Mouse (Mus musculus): ENCODE data around the gene Slc38a4.

Slc38a4 gene

DNA sequence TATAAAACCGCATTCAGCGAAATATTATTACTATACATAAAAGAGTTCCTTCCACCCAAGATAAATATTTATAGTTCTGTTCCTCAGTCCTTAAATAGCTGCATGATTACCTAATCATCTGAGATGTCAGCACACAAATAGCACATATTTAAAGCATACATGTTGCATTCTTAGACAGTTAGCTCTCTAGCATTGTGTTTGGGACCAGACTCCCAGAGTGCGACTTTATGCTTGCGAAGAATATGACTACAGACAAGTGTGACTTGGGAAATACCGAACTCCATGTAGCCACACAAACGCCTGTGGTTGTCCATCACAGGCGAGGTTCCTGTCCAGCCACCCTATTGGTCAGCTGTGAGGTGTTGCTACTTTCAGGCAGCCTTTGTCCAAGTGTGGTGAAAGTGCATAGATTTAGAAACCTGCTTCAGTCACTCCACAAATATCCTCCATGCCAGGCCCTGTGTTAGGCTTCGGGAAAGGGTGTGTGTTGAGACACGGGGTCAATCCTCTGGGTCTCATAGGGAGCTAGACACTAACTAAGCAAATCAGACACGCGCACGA lies 40.6 kb downstream of the Slc38a4 start:
- DNase-seq (ENCODE audit: low spot score), result no peak

DNA sequence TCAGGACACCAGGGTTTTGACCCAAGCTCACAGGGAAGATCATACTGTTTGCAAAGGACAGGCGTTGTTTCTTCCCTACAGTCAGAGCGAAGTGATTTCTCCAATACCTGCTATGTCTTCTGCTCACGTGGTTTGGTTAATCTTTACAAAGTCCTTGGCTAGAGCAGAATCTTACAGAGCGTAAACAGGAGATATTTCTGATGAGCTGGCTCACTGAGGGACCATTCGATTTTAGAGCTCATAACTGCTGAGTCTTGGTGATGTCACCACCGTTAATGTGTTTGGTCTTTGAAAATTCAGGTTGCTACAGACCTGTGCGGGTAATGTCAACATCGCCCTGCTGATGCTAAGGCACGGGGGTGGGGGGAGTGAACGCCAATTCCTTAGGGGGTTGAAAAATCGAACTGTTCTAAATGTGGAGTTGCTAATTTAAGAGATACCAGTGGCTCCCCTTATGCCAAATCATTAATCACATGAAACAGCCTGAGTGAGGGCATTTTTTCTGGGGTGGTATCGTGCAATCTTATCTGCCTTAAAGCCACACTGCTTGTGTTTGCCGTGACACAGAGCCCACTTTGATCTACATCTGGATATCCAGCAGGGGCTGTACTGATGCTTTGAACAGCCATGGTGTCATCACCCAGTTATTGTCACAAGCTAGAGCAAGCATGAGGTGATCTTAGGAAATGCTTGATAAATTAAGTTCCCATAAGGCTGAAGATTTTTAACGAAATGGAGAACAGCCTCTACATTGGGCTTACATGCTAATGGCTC lies 44.0 kb downstream of the Slc38a4 start:
- no peak for DNase-seq (ENCODE audit: low spot score)

DNA sequence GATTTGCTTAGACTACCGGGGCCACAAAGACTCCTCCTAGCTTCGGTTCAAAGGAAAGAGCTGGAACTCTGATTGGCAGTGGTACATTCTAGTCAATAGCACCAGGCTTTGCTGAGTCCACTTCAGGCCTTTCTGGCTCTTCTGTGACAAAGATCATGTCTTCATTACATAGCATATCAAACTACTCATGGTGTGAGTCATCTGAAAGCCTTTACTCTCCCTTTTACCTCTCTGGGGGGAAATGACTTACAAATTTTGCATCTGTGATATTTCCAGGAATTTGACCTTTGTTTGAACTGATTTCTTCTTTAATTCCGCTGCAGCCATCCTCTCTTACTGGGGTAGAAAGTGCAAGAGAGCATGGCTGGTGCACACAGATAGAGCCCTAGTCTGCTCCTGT lies 46.5 kb downstream of the Slc38a4 start:
- DNase-seq (ENCODE audit: low spot score), result no peak

DNA sequence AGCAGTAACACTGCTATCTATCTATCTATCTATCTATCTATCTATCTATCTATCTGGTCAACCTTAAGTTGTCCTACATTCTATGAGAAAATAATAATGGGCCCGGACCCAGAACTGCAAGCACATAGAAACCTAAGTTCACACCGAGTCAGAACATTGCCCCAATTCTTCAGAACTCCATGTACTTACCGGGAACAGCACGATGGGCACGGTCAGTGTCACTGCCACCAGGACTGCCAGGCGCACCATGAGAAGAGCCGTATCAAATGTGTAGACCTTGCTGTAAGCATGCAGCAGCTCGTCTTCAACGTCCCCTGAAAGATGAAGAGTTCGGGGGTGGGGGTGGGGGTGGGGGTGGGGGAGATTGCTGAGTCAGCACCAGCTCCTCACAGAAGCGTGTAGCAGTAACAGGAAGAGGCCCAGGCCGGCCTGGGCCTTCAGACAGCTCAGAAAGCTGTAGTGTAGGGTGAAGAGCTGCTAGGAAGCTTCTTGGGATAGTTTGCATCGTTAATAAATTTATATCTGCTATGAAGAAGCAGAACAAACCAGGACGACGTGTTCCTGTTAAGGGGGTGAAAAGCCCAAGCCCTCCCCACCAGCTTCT lies 50.0 kb downstream of the Slc38a4 start:
- no peak for DNase-seq (ENCODE audit: low spot score)

DNA sequence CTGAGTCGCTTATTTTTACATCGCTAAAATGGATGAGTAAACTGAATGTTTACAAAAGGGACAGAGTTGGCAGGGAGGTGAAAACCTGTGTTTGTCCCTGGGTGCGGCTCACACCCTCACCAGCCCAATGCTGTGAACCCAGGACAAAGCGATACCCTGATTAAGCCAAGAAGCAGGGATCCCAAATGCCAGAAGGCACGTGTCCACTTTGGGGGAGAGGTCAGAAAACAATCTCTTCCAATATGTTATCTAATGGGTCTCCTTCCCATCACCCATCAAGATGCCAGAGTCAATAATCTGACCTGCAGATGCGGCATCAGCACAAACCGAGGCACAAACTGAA lies 51.3 kb downstream of the Slc38a4 start:
- no peak for DNase-seq (ENCODE audit: low spot score)

DNA sequence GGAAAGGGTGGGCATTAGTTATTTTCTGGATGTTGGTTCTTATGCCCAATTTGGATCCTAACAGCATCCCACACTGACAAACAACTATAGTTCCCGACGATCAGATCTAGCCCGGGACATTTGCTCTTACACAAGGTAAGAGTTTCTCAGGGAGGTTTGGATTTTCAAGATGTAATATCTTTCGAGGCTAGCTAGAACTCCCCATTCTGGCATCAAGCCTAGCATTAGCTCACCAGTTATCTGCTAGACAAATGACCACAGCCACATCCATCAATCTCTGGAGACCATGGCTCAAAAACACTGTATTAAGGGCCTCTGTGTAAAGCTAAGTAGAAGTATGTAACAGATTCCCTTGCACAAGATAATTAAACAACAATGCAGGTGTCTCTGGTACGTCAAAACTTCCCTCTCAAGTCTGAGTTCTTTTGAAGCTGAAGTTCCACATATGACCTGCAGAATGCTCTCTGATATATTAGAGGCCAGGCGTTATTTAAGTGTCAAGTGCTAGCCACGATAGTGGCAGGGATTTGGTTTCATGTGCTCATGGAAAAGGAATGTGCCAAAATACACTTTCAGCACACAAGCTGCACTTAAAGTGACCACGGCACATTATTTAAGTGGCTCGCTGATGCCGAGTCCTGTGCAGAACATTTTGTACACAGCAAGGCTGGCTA lies 51.8 kb downstream of the Slc38a4 start:
- DNase-seq (ENCODE audit: low spot score), result peak; percentile 22

DNA sequence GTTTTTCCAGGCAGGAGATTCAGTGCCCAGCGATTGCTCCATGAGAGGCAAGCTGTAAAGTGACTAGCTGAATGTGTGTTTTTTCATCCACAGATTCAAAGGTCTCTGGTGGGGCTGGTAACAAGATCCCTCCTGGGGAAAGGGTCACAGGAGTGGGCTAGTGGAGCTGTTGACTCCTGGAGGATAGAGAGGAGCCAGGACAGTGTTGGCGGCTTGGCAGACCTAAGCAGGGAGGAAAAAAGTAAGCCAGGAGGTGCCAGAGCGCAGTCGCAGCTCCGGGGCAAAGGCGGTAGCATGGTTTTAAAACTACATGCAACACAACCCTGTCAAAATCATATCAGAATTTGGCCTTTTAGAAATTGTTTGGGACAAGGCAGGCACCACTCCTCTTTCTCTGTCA lies 52.6 kb downstream of the Slc38a4 start:
- DNase-seq (ENCODE audit: low spot score), result no peak

DNA sequence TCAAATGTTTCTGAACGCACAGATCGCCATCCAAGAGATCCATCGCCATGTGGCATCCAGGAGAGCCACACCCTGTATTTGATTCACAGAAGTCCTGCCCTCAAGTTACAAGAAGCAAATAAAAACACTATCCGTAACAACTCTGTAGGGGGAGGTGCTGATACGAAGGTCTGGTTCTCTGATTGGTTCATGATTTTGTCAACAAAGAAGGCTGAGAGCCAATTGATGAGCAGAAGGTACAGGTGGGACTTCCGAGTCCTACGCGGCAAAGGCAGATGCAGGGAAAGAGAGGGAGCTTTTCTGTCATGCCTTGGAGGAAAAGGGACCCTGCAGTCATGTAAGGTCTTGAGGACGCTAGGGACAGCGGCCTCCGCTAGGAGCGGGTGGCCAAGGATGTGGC lies 53.0 kb downstream of the Slc38a4 start:
- DNase-seq (ENCODE audit: low spot score), result peak; percentile 44

DNA sequence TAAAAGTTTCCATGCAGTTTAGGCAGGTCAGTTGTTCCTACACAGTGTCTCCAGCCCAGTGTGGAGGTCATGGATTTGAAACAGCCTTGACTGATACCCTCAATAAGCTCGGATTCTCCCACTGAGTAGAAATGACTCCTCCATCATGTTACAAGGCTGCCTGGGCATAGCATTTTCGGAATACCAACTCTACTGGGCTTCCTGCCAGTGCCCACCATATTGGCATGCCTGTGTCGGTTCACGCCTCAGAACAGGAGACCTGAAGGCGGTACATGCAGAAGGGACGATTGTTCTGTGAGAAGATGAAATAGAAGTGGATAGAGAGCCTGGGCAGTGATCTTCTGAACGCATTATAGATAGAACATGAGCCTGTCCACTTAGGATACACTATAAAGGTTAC lies 53.9 kb downstream of the Slc38a4 start:
- DNase-seq (ENCODE audit: low spot score), result no peak

DNA sequence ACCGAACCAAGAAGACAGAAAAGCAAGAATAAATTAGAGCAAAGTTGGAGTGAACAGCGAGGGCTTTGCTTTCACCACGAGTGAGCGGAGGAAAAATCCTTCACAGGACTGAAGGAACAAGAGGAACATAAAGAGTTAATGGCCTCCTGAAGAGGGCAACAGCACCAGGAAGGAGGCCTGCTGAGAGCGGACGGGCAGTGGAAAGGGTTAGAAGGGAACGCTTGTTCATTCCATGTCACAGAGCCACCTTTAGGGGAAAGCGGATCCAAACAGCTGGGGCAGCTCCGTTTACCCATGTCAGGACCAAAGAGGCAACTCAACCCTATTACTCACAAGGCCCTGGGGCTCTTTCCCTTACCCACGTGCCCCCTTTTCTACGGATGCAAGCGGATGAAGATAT lies 54.3 kb downstream of the Slc38a4 start:
- no peak for DNase-seq (ENCODE audit: low spot score)

DNA sequence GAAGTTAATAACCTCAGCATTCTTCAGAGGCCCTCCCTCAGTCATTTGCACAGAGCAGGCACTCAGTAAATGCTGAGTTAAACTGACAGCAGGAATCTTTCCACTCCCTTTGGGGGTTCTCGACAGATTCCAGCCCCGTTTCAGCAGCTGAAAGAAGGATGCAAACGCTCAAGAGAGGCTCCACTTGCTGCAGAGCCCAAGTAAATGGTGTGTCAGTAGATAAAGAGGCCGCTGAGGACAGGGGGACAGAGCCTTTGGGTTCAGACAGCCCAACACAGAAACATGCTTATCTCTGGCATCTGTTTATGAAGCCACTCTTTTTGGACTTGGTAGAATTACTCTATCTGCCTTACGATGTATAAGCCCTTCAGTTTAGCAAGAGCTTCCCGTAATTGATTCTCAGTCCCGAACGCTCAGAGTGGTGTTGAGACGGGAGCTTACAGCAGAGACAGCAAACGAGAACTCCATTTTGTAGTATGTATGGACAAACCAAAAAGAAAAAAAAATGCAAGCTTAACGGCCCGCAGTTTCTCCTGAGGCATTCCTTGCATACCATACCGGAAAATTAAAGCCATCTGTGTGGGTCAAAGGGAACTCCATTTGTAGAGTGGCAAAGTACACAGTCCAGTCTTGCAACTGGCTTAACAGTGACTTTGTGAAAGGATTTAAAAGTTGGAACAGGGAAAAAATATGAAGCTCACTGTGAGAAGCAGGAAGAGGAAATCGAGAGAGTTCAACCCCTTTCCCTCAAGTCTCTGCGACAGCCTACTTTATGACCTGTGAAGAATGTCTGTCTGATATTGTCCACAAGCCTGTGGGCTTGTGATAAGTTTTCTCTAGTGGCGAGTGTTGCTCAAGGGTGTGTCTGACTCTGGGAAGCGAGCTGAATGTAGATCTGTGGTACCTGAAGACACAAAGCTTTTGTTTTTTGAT lies 55.2 kb downstream of the Slc38a4 start:
- DNase-seq (ENCODE audit: low spot score), result no peak

DNA sequence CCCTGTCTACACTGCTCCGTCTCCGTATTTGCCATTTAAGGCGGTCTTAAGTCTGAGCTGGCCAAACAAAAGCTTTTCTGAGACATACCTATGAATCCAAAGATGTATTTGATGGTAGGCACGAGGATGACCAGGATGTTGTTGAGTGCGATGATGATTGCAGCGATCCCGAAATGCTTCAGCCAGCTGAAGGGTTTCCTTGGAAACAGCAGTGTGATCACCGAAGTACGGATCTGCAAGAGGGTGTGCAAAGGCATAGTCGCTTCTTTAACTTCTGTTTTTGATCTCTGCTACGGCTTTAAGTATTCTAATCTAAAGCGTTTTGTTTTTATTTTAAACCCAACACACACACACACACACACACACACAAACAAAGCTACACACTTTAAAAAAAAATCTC lies 56.4 kb downstream of the Slc38a4 start:
- DNase-seq (ENCODE audit: low spot score), result no peak

DNA sequence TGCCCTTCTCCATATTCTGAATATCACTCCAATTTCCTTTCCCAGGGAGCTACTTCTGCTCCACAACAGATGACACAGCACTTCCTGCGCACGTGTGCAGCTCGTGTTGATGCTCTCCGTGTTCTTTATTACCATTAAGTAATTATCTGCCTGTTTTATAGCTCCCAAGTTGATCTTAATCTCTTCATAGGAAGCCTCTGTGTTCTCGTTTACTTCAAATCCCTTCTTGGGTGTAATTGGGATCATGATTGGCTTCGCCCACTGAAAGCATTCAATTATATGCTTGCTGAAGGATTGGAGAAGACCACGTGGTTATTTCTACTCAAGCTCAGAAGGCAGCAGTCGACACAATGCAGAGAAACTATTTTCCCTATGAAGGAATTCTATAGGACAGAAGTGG lies 70.1 kb downstream of the Slc38a4 start:
- no peak for DNase-seq (ENCODE audit: low spot score)

DNA sequence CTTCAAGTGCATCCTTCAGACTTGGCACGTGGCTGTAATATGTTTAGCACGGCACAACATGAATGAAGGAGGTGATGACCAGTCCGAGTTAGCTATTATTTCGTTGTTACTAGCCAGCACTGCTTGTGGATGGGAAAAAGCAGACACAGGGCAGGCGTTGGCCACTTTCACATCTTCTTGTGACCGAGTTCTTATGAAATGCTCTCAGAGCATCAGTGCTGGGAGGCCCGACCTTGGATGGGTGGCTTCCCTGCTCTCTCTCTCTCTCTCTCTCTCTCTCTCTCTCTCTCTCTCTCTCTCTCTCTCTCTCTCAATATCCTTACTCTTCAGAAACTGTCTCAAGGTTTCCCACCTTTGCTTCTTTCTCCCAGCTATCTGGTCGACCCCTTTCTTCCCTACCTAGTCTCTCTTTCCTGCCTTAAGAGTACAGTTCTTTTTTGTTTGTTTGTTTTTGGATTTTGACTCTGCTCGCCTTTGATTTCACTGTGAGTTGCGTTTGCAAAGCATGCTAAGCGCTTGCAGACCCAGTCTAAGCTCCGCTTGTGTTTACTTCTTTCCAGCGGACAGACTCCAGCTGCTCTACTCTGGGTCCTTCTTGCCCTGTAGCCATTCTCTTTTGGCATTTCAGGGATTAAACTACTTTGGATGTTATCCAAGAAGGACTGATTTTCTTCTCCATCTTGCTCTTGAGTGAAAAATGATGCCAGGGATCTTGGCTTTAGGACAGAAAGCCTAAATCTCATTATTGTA lies 72.0 kb downstream of the Slc38a4 start:
- no peak for DNase-seq (ENCODE audit: low spot score)

DNA sequence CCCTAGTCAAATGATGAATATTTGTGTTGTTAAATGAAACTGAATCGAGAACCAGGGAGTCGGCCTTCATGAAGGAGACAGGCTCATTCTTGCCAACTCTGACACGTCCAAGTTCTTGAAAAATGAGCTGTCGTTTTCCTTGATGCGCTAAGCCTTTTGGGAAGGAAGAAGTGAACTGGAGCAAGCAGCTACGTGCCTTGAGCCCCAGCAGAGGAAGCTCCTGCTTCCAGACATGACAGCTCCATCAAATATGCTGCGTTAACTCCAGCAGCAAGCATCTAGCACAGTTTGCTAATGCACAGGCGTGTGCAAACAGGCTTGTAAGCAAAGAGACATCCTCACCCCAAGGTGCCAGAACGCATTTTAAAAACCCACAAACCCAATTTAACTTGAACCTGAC lies 80.6 kb downstream of the Slc38a4 start:
- no peak for DNase-seq (ENCODE audit: low spot score)

DNA sequence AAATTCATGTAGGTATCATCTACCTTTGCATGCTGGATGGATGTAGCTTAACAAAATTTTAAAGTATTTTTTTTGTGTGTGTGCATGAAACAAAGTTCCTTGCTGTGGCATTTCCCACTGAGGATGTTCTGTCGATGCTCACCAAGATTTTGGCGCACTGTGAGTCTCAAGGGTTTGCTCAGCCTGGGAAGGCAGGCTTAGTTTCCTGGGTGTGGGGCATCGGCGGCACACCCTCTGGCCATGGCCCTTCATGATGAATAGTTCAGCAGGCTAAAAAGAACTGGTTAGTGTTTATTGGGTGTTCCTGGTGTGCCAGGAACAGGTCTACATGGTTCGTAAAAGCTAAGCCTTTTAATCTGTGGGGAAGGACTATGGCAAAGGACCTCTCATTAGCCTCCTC lies 81.6 kb downstream of the Slc38a4 start:
- no peak for DNase-seq (ENCODE audit: low spot score)

DNA sequence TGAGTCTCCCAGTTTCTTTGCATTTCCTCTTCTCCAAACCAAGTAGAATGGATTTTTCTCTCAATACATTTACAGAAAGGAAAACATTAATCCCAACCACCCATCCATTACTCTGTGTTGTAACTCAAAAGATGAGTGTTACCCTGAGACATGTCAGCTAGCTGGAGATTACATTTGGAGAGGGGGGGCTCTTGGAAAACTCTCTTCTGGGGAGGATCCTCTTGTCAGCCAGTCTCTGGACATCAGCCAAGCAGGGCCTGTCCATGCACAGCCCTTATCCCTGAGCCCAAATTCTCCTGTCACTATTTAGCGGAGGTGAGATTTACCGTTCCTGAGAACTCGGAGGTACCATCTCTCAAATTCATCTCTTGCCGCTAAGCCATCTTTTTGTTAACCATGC lies 82.4 kb downstream of the Slc38a4 start:
- no peak for DNase-seq (ENCODE audit: low spot score)

DNA sequence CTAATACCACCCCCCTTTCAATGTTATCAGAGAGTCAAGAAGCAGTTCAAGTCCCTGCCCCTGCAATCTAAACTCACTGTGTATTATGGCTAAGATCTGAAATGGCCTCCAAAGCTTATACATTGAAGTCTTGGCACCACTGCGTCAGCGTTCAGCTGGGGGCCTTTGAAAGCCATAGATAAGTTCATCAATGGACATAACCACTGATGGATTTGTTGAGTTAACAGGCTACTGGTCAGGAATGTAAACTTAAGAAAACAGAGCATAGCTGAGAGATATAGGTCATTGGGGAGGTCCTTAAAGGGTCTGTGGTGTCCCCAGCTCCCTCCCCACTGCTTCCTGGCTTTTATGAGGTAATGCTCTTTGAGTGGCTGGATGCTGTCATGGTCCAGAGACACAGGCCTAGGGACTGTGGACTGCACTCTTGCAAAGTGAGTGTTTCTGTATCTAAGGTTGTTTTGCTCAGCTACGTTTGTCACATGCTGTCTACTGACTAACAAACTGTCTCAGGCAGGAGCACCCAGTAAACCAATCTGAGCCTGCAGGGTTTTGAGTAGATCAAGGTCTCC lies 83.0 kb downstream of the Slc38a4 start:
- no peak for DNase-seq (ENCODE audit: low spot score)

DNA sequence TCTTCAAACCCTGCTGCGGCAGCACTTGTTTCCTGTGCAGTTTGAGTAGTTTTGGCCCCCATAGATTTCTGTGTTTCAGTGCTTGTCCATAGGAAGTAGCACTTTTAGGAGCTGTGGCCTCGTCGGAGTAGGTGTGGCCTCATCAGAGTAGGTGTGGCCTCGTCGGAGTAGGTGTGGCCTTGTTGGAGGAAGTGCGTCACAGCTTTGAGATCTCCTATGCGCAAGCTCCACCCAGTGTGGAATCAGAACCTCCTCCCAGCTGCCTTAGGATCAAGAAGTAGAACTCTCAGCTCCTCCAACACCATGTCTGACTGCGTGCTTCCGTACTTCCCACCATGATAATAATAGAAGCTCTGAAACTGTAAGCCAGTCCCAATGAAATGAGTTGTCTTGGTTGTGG lies 83.8 kb downstream of the Slc38a4 start:
- no peak for DNase-seq (ENCODE audit: low spot score)

DNA sequence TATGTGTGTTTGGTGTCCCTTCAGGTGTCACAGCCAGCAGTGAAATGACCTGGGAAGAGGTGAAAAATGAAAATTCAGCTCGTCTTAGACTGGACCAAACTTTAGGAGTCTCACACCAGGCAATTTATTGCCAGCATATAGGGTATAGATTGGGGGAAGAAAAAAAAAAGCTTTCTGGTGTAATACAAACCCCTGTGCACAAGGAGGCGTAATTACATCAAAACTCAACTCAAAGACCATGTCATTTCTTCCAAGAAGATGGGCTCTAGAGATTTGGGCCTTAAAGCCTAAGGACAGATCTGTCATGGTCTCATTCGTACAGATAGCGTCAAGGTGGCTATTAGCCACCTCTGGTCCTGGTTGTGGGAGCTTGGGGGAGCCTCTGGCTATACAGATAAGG lies 86.0 kb downstream of the Slc38a4 start:
- no peak for DNase-seq (ENCODE audit: low spot score)

DNA sequence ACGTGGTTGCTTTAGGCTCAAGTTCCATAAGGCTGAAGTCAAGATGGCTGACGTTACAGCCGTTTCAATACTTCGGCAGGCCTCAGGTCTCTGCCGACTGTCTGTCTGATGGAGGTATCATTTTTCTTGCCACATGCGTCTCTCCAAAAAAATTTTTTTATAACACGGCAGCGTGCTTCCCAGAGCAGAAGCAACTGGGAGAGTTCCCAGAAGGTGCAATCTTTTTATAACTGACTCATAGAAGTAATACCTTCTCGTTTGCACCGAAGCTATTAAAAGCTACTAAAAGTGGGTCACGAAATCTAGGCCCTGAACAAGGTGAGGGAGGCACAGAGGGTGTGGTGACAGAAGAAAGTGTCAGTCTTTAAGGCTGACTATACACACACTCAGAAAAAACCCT lies 87.0 kb downstream of the Slc38a4 start:
- DNase-seq (ENCODE audit: low spot score), result no peak

All from MN1 (cell line).